Comparison of ENCODE assay signal across 24 mouse cellular contexts in genomic region chr2:48694509-48694908, GRCm38 (mm10).
"Had no signal": no experiment of that assay in that cellular context is flagged by ENCODE, and none has a peak within 500 bp of the region (broad histone marks: within the 10 kb centered on the region; RNA-seq: fewer than 3 reads in every experiment).

No protein-coding gene starts in this region.

- H3K9ac ChIP-seq: forebrain, postnatal 0 days; heart, embryonic 13.5 days; heart, embryonic 15.5 days; hindbrain, embryonic 12.5 days; hindbrain, embryonic 14.5 days; limb, embryonic 12.5 days had no signal

- H3K9me3 ChIP-seq: heart, embryonic 10.5 days; heart, embryonic 13.5 days; heart, embryonic 15.5 days; hindbrain, embryonic 12.5 days; limb, embryonic 10.5 days; limb, embryonic 12.5 days had no signal

- H3K36me3 ChIP-seq: heart, embryonic 10.5 days; heart, embryonic 13.5 days; heart, embryonic 15.5 days; hindbrain, embryonic 12.5 days; limb, embryonic 10.5 days; limb, embryonic 12.5 days had no signal

- H3K27ac ChIP-seq: heart, embryonic 10.5 days; heart, embryonic 13.5 days; heart, embryonic 15.5 days; hindbrain, embryonic 12.5 days; hindbrain, embryonic 14.5 days; layer of hippocampus, adult 2 months; left cerebral cortex, adult 2 months; limb, embryonic 10.5 days; limb, embryonic 12.5 days had no signal

- H3K4me1 ChIP-seq: heart, embryonic 10.5 days; heart, embryonic 13.5 days; heart, embryonic 15.5 days; hindbrain, embryonic 12.5 days; limb, embryonic 10.5 days; limb, embryonic 12.5 days had no signal

- H3K27me3 ChIP-seq: heart, embryonic 13.5 days; heart, embryonic 15.5 days; hindbrain, embryonic 12.5 days; limb, embryonic 12.5 days had no signal

- H3K4me2 ChIP-seq: heart, embryonic 13.5 days; heart, embryonic 15.5 days; hindbrain, embryonic 12.5 days; hindbrain, embryonic 14.5 days; limb, embryonic 12.5 days; liver, embryonic 11.5 days had no signal

- DNase-seq: forebrain, postnatal 0 days; gastrocnemius, postnatal 14 days; gastrocnemius, postnatal 36 days; heart, postnatal 14 days; heart, postnatal 36 days; kidney, adult 11 months; kidney, adult 2 months; kidney, postnatal 10 days; kidney, postnatal 25 days; kidney, postnatal 4 days; liver had no signal

- ATAC-seq: hindbrain, embryonic 16.5 days; inflammation-experienced regulatory T-cells, adult 6 months; intestine, embryonic 16.5 days had no signal

- H3K4me3 ChIP-seq: heart, embryonic 10.5 days; heart, embryonic 13.5 days; heart, embryonic 15.5 days; hindbrain, embryonic 12.5 days; layer of hippocampus, adult 2 months; left cerebral cortex, adult 2 months; limb, embryonic 10.5 days; limb, embryonic 12.5 days had no signal
